Mouse (Mus musculus): ENCODE results near the gene Lpin1. TPM values are rescaled to one million over a fixed set of nuclear protein-coding genes. Genes with fewer than 3 reads are reported as not detected.

Gene Lpin1
- polyA plus RNA-seq, 1 experiment from 2014 or later = 1.6 TPM

GRCm38 (mm10) chr12:16630152-16630865 is 19.5 kb upstream of the Lpin1 start:
- Histone ChIP-seq H3K4me3 (ENCODE audit: low read depth, low read length) (no peak overlapping the region), H3K9me3 (ENCODE audit: control insufficient read depth, low read length) (no peaks in the 10 kb centered on the region), H3K27me3 (ENCODE audit: control insufficient read depth, insufficient read depth, low read length) (no peaks in the 10 kb centered on the region), H3K36me3 (ENCODE audit: control insufficient read depth, insufficient read depth, low read length) (no peaks in the 10 kb centered on the region), H3K27ac (replicated peaks) (no peak overlapping the region), H3K4me1 (replicated peaks; ENCODE audit: control insufficient read depth, insufficient read depth) (no peaks in the 10 kb centered on the region), H3K9ac (ENCODE audit: low read length) (no peak overlapping the region), H3K4me2 (replicated peaks; ENCODE audit: low read depth) (no peak overlapping the region)
- WGBS = 44% methylated on average over 7 of the region's 7 CpGs
- no peak for ATAC-seq (ENCODE audit: low FRiP score, low TSS enrichment)
- TF ChIP-seq CTCF (IDR thresholded peaks at IDR 0.05; ENCODE audit: low read depth) = no peak
- TF ChIP-seq EP300 (optimal IDR thresholded peaks at IDR 0.05) = no peak
- DNase-seq (ENCODE audit: low spot score) = no peak

- WGBS = 77% methylated on average over 3 of the region's 3 CpGs
These were observed 9.5 kb upstream of the Lpin1 start for GRCm38 (mm10) chr12:16620230-16620629.

GRCm38 (mm10) chr12:16619453-16619852 is 8.7 kb upstream of the Lpin1 start:
- TF ChIP-seq CTCF (IDR thresholded peaks at IDR 0.05; ENCODE audit: low read depth) (no peak), EP300 (optimal IDR thresholded peaks at IDR 0.05) (no peak)
- Histone ChIP-seq H3K27me3 (ENCODE audit: control insufficient read depth, insufficient read depth, low read length) (no peaks in the 10 kb centered on the region), H3K9me3 (ENCODE audit: control insufficient read depth, low read length) (no peaks in the 10 kb centered on the region), H3K4me2 (replicated peaks; ENCODE audit: low read depth) (no peak overlapping the region), H3K4me3 (ENCODE audit: low read depth, low read length) (no peak overlapping the region), H3K4me1 (replicated peaks; ENCODE audit: control insufficient read depth, insufficient read depth) (no peaks in the 10 kb centered on the region), H3K36me3 (ENCODE audit: control insufficient read depth, insufficient read depth, low read length) (no peaks in the 10 kb centered on the region), H3K27ac (replicated peaks) (peak overlapping the region; percentile 35; the same call in 1 of the 2 replicates), H3K9ac (ENCODE audit: low read length) (no peak overlapping the region)
- WGBS = 89% methylated on average over 6 of the region's 6 CpGs
- no peak for DNase-seq (ENCODE audit: low spot score)
- no peak for ATAC-seq (ENCODE audit: low FRiP score, low TSS enrichment)

More at GRCm38 (mm10) chr12:16620230-16620629, 9.5 kb upstream of the Lpin1 start:
- Histone ChIP-seq H3K4me3 (ENCODE audit: low read depth, low read length) (no peak overlapping the region), H3K4me2 (replicated peaks; ENCODE audit: low read depth) (no peak overlapping the region), H3K27ac (replicated peaks) (no peak overlapping the region), H3K9me3 (ENCODE audit: control insufficient read depth, low read length) (no peaks in the 10 kb centered on the region), H3K27me3 (ENCODE audit: control insufficient read depth, insufficient read depth, low read length) (no peaks in the 10 kb centered on the region), H3K36me3 (ENCODE audit: control insufficient read depth, insufficient read depth, low read length) (no peaks in the 10 kb centered on the region), H3K4me1 (replicated peaks; ENCODE audit: control insufficient read depth, insufficient read depth) (no peaks in the 10 kb centered on the region), H3K9ac (ENCODE audit: low read length) (no peak overlapping the region)
- no peak for DNase-seq (ENCODE audit: low spot score)
- ATAC-seq (ENCODE audit: low FRiP score, low TSS enrichment) = no peak
- TF ChIP-seq CTCF (IDR thresholded peaks at IDR 0.05; ENCODE audit: low read depth) (no peak), EP300 (optimal IDR thresholded peaks at IDR 0.05) (no peak)

- no peak overlapping the region for H3K4me3 ChIP-seq (ENCODE audit: low read depth, low read length)
- peak; percentile 93 for ATAC-seq (ENCODE audit: low FRiP score, low TSS enrichment)
- 8% methylated on average over 12 of the region's 12 CpGs for WGBS
- H3K36me3 ChIP-seq (ENCODE audit: control insufficient read depth, insufficient read depth, low read length) = no peaks in the 10 kb centered on the region
- H3K27me3 ChIP-seq (ENCODE audit: control insufficient read depth, insufficient read depth, low read length) = no peaks in the 10 kb centered on the region
- peak overlapping the region; percentile 35; the same call in 1 of the 2 replicates for H3K27ac ChIP-seq (replicated peaks)
- H3K9me3 ChIP-seq (ENCODE audit: control insufficient read depth, low read length) = no peaks in the 10 kb centered on the region
- H3K9ac ChIP-seq (ENCODE audit: low read length) = no peak overlapping the region
- H3K4me2 ChIP-seq (replicated peaks; ENCODE audit: low read depth) = peak overlapping the region; percentile 1; the same call in 1 of the 2 replicates
- peak; percentile 84 for DNase-seq (ENCODE audit: low spot score)
- no peak for TF ChIP-seq EP300 (optimal IDR thresholded peaks at IDR 0.05)
- TF ChIP-seq CTCF (IDR thresholded peaks at IDR 0.05; ENCODE audit: low read depth) = no peak
- H3K4me1 ChIP-seq (replicated peaks; ENCODE audit: control insufficient read depth, insufficient read depth) = no peaks in the 10 kb centered on the region
These were observed 7.9 kb upstream of the Lpin1 start for GRCm38 (mm10) chr12:16618512-16619274.

- Histone ChIP-seq H3K9me3 (ENCODE audit: control insufficient read depth, low read length) (no peaks in the 10 kb centered on the region), H3K4me3 (ENCODE audit: low read depth, low read length) (no peak overlapping the region), H3K27me3 (ENCODE audit: control insufficient read depth, insufficient read depth, low read length) (no peaks in the 10 kb centered on the region), H3K4me1 (replicated peaks; ENCODE audit: control insufficient read depth, insufficient read depth) (no peaks in the 10 kb centered on the region), H3K4me2 (replicated peaks; ENCODE audit: low read depth) (no peak overlapping the region), H3K9ac (ENCODE audit: low read length) (no peak overlapping the region), H3K27ac (replicated peaks) (no peak overlapping the region), H3K36me3 (ENCODE audit: control insufficient read depth, insufficient read depth, low read length) (no peaks in the 10 kb centered on the region)
- ATAC-seq (ENCODE audit: low FRiP score, low TSS enrichment) (no peak), DNase-seq (ENCODE audit: low spot score) (no peak)
- TF ChIP-seq CTCF (IDR thresholded peaks at IDR 0.05; ENCODE audit: low read depth) = no peak
- no peak for TF ChIP-seq EP300 (optimal IDR thresholded peaks at IDR 0.05)
- WGBS = 77% methylated on average over 2 of the region's 2 CpGs
These were observed 5.0 kb upstream of the Lpin1 start for GRCm38 (mm10) chr12:16615738-16616137.

DNA sequence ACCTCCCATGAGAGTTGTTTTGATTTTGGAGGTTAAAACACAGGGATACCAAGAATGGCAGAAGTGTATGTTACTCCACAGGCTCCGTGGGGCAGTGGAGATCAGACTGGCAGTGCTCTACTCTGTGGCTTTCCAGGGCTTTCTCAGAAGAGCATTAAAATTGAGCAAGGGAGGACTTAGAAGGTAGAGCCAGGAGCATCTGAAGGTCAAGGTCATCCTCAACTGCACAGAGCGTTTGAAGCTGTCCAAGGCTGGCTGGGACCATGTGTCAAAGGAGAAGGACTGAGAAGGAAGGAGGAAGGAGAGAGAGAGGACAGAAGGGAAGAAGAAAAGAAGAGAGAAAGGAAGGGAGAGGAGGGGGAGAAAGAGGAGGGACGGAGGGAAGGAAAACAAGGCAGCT is 3.8 kb upstream of the Lpin1 start:
- ATAC-seq (ENCODE audit: low FRiP score, low TSS enrichment) = no peak
- Histone ChIP-seq H3K9me3 (ENCODE audit: control insufficient read depth, low read length) (no peaks in the 10 kb centered on the region), H3K9ac (ENCODE audit: low read length) (no peak overlapping the region), H3K27me3 (ENCODE audit: control insufficient read depth, insufficient read depth, low read length) (no peaks in the 10 kb centered on the region), H3K27ac (replicated peaks) (no peak overlapping the region), H3K4me2 (replicated peaks; ENCODE audit: low read depth) (no peak overlapping the region), H3K4me1 (replicated peaks; ENCODE audit: control insufficient read depth, insufficient read depth) (no peaks in the 10 kb centered on the region), H3K4me3 (ENCODE audit: low read depth, low read length) (no peak overlapping the region), H3K36me3 (ENCODE audit: control insufficient read depth, insufficient read depth, low read length) (no peaks in the 10 kb centered on the region)
- 58% methylated on average over 3 of the region's 3 CpGs for WGBS
- no peak for TF ChIP-seq EP300 (optimal IDR thresholded peaks at IDR 0.05)
- no peak for TF ChIP-seq CTCF (IDR thresholded peaks at IDR 0.05; ENCODE audit: low read depth)
- no peak for DNase-seq (ENCODE audit: low spot score)
